Mouse (Mus musculus): ENCODE data around the gene Disp1. TPM values are rescaled to one million over a fixed set of nuclear protein-coding genes. Genes with fewer than 3 reads are reported as not detected.
A peak's percentile ranks its signal among the peaks of the same experiment; 100 is the strongest.

Gene Disp1
- polyA plus RNA-seq, 1 experiment from 2014 or later: 22.1 TPM

GRCm38 (mm10) chr1:183084085-183085050 is 137.0 kb downstream of the Disp1 start:
- ATAC-seq (ENCODE audit: insufficient number of reproducible peaks, insufficient read depth, low FRiP score, low TSS enrichment, low read depth): no peak
- 77% methylated on average over 8 of the region's 8 CpGs for WGBS
- Histone ChIP-seq H3K9me3 (peaks cover 10% of the 10 kb centered on the region; the same call in 1 of the 2 replicates), H3K9ac (replicated peaks) (no peak overlapping the region), H3K4me3 (replicated peaks) (no peak overlapping the region), H3K27me3 (no peaks in the 10 kb centered on the region), H3K4me2 (no peak overlapping the region), H3K36me3 (peaks cover 53% of the 10 kb centered on the region), H3K27ac (peak overlapping the region; percentile 79), H3K4me1 (replicated peaks) (peaks cover 48% of the 10 kb centered on the region)

- 0 out of 2 replicates have a peak, but pooled peaks have one; percentile 48 for ATAC-seq (ENCODE audit: insufficient number of reproducible peaks, insufficient read depth, low FRiP score, low TSS enrichment, low read depth)
Observed at GRCm38 (mm10) chr1:183082436-183082835, 138.9 kb downstream of the Disp1 start.

GRCm38 (mm10) chr1:183081126-183081525 is 140.2 kb downstream of the Disp1 start:
- H3K27me3 ChIP-seq: no peaks in the 10 kb centered on the region
- H3K36me3 ChIP-seq: peaks cover 21% of the 10 kb centered on the region
- no peak overlapping the region for H3K4me2 ChIP-seq
- H3K27ac ChIP-seq: peak overlapping the region; percentile 32; the same call in 1 of the 2 replicates
- no peak overlapping the region for H3K4me3 ChIP-seq (replicated peaks)
- H3K9me3 ChIP-seq: peaks cover 10% of the 10 kb centered on the region; the same call in 1 of the 2 replicates
- no peak overlapping the region for H3K9ac ChIP-seq (replicated peaks)
- peaks cover 38% of the 10 kb centered on the region for H3K4me1 ChIP-seq (replicated peaks)
- no peak for ATAC-seq (ENCODE audit: insufficient number of reproducible peaks, insufficient read depth, low FRiP score, low TSS enrichment, low read depth)

More at GRCm38 (mm10) chr1:183082436-183082835, 138.9 kb downstream of the Disp1 start:
- WGBS: 61% methylated on average over 4 of the region's 4 CpGs
- Histone ChIP-seq H3K27ac (peak overlapping the region; percentile 81), H3K4me3 (replicated peaks) (no peak overlapping the region), H3K4me2 (no peak overlapping the region), H3K27me3 (no peaks in the 10 kb centered on the region), H3K9me3 (peaks cover 10% of the 10 kb centered on the region; the same call in 1 of the 2 replicates), H3K4me1 (replicated peaks) (peaks cover 48% of the 10 kb centered on the region), H3K9ac (replicated peaks) (no peak overlapping the region), H3K36me3 (peaks cover 34% of the 10 kb centered on the region)

GRCm38 (mm10) chr1:183075121-183075822 is 146.1 kb downstream of the Disp1 start:
- no peak for ATAC-seq (ENCODE audit: insufficient number of reproducible peaks, insufficient read depth, low FRiP score, low TSS enrichment, low read depth)
- peaks cover 6% of the 10 kb centered on the region; the same call in 1 of the 2 replicates for H3K9me3 ChIP-seq
- no peak overlapping the region for H3K4me2 ChIP-seq
- no peak overlapping the region for H3K4me3 ChIP-seq (replicated peaks)
- H3K36me3 ChIP-seq: no peaks in the 10 kb centered on the region; the same call in 1 of the 2 replicates
- H3K27me3 ChIP-seq: no peaks in the 10 kb centered on the region
- peaks cover 7% of the 10 kb centered on the region; the same call in 1 of the 2 replicates for H3K4me1 ChIP-seq (replicated peaks)
- no peak overlapping the region for H3K27ac ChIP-seq
- 54% methylated on average over 15 of the region's 15 CpGs for WGBS
- no peak overlapping the region for H3K9ac ChIP-seq (replicated peaks)

- Histone ChIP-seq H3K4me1 (replicated peaks) (peaks cover 7% of the 10 kb centered on the region; the same call in 1 of the 2 replicates), H3K9ac (replicated peaks) (no peak overlapping the region), H3K27me3 (no peaks in the 10 kb centered on the region), H3K4me2 (no peak overlapping the region), H3K4me3 (replicated peaks) (no peak overlapping the region), H3K9me3 (no peaks in the 10 kb centered on the region), H3K36me3 (no peaks in the 10 kb centered on the region), H3K27ac (0 out of 2 replicates have a peak overlapping the region, but pooled peaks have one; percentile 23)
- no peak for ATAC-seq (ENCODE audit: insufficient number of reproducible peaks, insufficient read depth, low FRiP score, low TSS enrichment, low read depth)
- WGBS: 71% methylated on average over 12 of the region's 12 CpGs
Observed at GRCm38 (mm10) chr1:183072263-183073050, 148.9 kb downstream of the Disp1 start.

DNA sequence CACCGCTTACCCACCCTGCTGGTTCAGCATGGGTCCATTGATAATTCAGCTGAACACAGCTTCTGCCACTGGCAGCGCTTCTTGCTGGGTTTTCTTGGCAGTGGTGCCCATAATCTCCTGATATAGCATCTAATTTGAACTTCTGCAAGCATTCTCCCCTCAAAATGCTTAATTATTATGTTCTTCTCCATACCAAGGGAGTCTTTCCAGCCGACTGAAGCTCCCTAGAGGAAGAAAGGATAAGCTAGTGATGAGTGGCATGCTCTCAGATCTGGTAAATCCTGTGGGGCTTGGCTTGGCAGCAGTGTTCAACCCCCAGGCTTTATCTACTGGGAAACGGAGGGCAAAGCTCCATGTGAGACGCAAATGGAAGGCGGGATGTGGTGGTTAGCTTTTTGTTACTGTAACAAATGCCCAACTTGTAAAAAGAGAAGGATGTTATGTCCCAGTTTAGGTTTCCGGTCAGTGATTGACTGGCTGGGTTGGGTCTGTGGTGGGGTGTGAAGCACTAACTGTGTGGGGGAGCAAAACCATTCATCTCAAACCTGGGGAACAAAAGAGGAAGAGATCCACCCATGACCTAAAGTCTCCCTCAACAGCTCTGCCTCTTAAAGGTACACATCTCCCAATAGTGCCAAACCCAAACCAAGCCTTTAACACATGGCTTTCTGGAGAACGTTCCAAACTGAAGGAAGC is 151.2 kb downstream of the Disp1 start:
- Histone ChIP-seq H3K9me3 (no peaks in the 10 kb centered on the region), H3K27ac (no peak overlapping the region), H3K9ac (replicated peaks) (no peak overlapping the region), H3K4me2 (no peak overlapping the region), H3K4me1 (replicated peaks) (0 out of 2 replicates have a peak, but pooled peaks cover 7% of the 10 kb centered on the region), H3K27me3 (no peaks in the 10 kb centered on the region), H3K4me3 (replicated peaks) (no peak overlapping the region), H3K36me3 (no peaks in the 10 kb centered on the region)
- 90% methylated on average over 8 of the region's 8 CpGs for WGBS
- ATAC-seq (ENCODE audit: insufficient number of reproducible peaks, insufficient read depth, low FRiP score, low TSS enrichment, low read depth): no peak

DNA sequence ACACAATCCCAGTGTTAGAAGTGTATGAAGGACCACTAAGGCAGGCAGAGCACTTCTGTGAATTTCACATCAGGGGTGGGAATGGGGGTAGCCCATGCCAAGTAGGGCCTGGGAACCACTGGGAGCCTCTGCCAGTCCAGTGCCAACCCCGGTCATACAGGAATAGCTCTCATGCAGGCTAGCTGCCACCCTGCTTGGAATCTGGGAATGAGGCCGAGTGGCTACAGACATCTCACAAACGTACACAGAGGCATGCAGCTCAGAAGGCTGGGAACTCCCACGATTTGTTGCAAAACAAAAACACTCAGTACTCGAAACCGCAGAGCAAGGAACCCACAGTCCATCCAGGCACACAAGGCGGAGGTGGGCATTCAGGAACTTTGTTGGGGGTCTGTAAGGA is 153.5 kb downstream of the Disp1 start:
- no peak overlapping the region for H3K27ac ChIP-seq
- H3K9ac ChIP-seq (replicated peaks): no peak overlapping the region
- no peaks in the 10 kb centered on the region for H3K9me3 ChIP-seq
- 0 out of 2 replicates have a peak, but pooled peaks cover 7% of the 10 kb centered on the region for H3K4me1 ChIP-seq (replicated peaks)
- no peak overlapping the region for H3K4me3 ChIP-seq (replicated peaks)
- no peaks in the 10 kb centered on the region for H3K27me3 ChIP-seq
- WGBS: 88% methylated on average over 7 of the region's 7 CpGs
- H3K36me3 ChIP-seq: no peaks in the 10 kb centered on the region
- no peak overlapping the region for H3K4me2 ChIP-seq
- ATAC-seq (ENCODE audit: insufficient number of reproducible peaks, insufficient read depth, low FRiP score, low TSS enrichment, low read depth): no peak

GRCm38 (mm10) chr1:183066981-183067380 is 154.3 kb downstream of the Disp1 start:
- H3K9me3 ChIP-seq: no peaks in the 10 kb centered on the region
- H3K4me2 ChIP-seq: no peak overlapping the region
- H3K4me1 ChIP-seq (replicated peaks): no peaks in the 10 kb centered on the region
- no peaks in the 10 kb centered on the region for H3K27me3 ChIP-seq
- no peak overlapping the region for H3K4me3 ChIP-seq (replicated peaks)
- WGBS: 67% methylated on average over 4 of the region's 4 CpGs
- ATAC-seq (ENCODE audit: insufficient number of reproducible peaks, insufficient read depth, low FRiP score, low TSS enrichment, low read depth): no peak
- H3K36me3 ChIP-seq: no peaks in the 10 kb centered on the region
- H3K9ac ChIP-seq (replicated peaks): no peak overlapping the region
- no peak overlapping the region for H3K27ac ChIP-seq

GRCm38 (mm10) chr1:183060611-183061010 is 160.7 kb downstream of the Disp1 start:
- H3K9me3 ChIP-seq: no peaks in the 10 kb centered on the region
- no peak for ATAC-seq (ENCODE audit: insufficient number of reproducible peaks, insufficient read depth, low FRiP score, low TSS enrichment, low read depth)
- 77% methylated on average over 2 of the region's 2 CpGs for WGBS

DNA sequence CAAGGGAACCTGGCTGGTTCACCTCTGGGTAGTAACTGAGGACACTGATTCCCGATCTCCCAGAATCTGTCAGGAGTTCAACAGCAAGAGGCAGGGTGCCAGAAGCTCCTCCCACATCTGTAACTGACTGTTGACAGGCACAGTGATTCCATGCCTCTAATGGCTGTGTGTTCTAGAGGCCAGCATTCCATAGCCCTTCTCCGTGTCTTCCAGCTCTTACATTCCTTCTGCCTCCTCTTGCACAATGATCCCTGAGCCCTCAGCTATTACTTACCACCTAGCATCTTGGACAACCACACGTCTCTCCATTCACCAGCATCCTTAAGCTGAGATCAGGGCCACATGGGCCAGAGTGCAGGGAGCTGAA is 165.1 kb downstream of the Disp1 start:
- no peak overlapping the region for H3K27ac ChIP-seq
- WGBS: 45% methylated on average over 3 of the region's 3 CpGs
- ATAC-seq (ENCODE audit: insufficient number of reproducible peaks, insufficient read depth, low FRiP score, low TSS enrichment, low read depth): no peak
- H3K9ac ChIP-seq (replicated peaks): no peak overlapping the region
- no peaks in the 10 kb centered on the region for H3K9me3 ChIP-seq
- H3K4me2 ChIP-seq: no peak overlapping the region
- no peaks in the 10 kb centered on the region for H3K36me3 ChIP-seq
- no peak overlapping the region for H3K4me3 ChIP-seq (replicated peaks)
- peaks cover 29% of the 10 kb centered on the region for H3K4me1 ChIP-seq (replicated peaks)
- no peaks in the 10 kb centered on the region for H3K27me3 ChIP-seq

More at GRCm38 (mm10) chr1:183060611-183061010, 160.7 kb downstream of the Disp1 start:
- H3K27me3 ChIP-seq: no peaks in the 10 kb centered on the region
- H3K4me3 ChIP-seq (replicated peaks): no peak overlapping the region
- H3K9ac ChIP-seq (replicated peaks): no peak overlapping the region
- peaks cover 24% of the 10 kb centered on the region for H3K4me1 ChIP-seq (replicated peaks)
- no peak overlapping the region for H3K4me2 ChIP-seq
- no peak overlapping the region for H3K27ac ChIP-seq
- H3K36me3 ChIP-seq: no peaks in the 10 kb centered on the region

All from limb, embryonic 12.5 days (tissue).